Mouse (Mus musculus) lung, postnatal 0 days (tissue): ENCODE results near the gene Ipo8.

Experiments used
- CTCF ChIP-seq: IDR thresholded peaks from 2 replicates; pipeline ENCODE4 v1.5.1; 2016; ENCODE audit warnings: antibody characterized with exemption, mild to moderate bottlenecking
- EP300 ChIP-seq: IDR thresholded peaks from 2 replicates; pipeline ENCODE4 v1.6.1; 2016; ENCODE audit warnings: antibody characterized with exemption, mild to moderate bottlenecking, control low read depth

DNA sequence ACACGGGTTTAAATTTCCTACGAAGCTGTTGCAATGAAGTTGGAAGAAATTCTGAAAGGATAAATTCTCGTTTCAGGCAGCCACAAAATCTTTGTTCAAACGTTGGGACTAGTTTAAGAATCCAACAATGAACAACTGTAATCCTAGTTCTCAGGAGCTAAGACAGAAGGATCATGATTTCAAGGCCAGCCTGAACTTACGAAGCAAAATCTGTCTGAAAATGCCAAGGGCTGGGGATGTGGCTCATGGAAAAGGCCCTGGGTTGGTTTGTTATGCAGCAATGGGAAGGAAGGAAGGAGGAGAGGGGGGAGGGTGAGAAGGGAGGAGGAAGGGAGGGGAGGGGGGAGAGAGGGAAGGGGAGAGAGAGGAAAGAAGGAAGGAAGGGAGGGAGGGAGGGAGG is 14.5 kb downstream of the Ipo8 start:
- TF ChIP-seq CTCF, result no peak
- TF ChIP-seq EP300, result no peak
